Mouse (Mus musculus) midbrain, embryonic 13.5 days (tissue): ENCODE data around the gene Rhot2. TPM values are rescaled to one million over a fixed set of nuclear protein-coding genes. Genes with fewer than 3 reads are reported as not detected.
"Not testable (repeated sequence)": the region's sequence is repeated elsewhere in the genome, so short reads cannot be mapped to it uniquely, and the experiment has no call there.

ENCODE experiments used
- ATAC-seq: fragments of 200-750 bp; cut with Nextera tagmentation; 2 replicates; pipeline ENCODE4 v1.8.0; 2017; ENCODE audit warnings: mild to moderate bottlenecking, moderate TSS enrichment, moderate library complexity
- H3K27ac ChIP-seq: fragments of 300-500 bp; sonication (generic); 2 replicates; pipeline ENCODE4 v1.5.1; 2015; ENCODE audit warnings: inconsistent platforms, mild to moderate bottlenecking, moderate library complexity
- H3K27me3 ChIP-seq: fragments of 300-500 bp; sonication (generic); 2 replicates; pipeline ENCODE4 v1.6.1; 2015; ENCODE audit warnings: mild to moderate bottlenecking, inconsistent platforms
- H3K36me3 ChIP-seq: fragments of 300-500 bp; sonication (generic); 2 replicates; pipeline ENCODE4 v1.6.1; 2015; ENCODE audit warnings: mild to moderate bottlenecking, inconsistent platforms
- H3K4me1 ChIP-seq: fragments of 300-500 bp; sonication (generic); replicated peaks from 2 replicates; pipeline ENCODE4 v1.6.1; 2015; ENCODE audit warnings: inconsistent platforms
- H3K4me2 ChIP-seq: fragments of 300-500 bp; sonication (generic); replicated peaks from 2 replicates; pipeline ENCODE4 v1.6.1; 2015; ENCODE audit warnings: moderate library complexity, mild to moderate bottlenecking, inconsistent platforms
- H3K4me3 ChIP-seq: fragments of 300-500 bp; sonication (generic); replicated peaks from 2 replicates; pipeline ENCODE4 v1.5.1; 2015; ENCODE audit warnings: mild to moderate bottlenecking, inconsistent platforms
- H3K9ac ChIP-seq: fragments of 300-500 bp; sonication (generic); replicated peaks from 2 replicates; pipeline ENCODE4 v1.6.1; 2015; ENCODE audit warnings: mild to moderate bottlenecking, inconsistent platforms
- H3K9me3 ChIP-seq: fragments of 300-500 bp; sonication (generic); 2 replicates; pipeline ENCODE4 v1.6.1; 2016; ENCODE audit warnings: mild to moderate bottlenecking, inconsistent platforms
- WGBS: fragments of 180-500 bp; shearing (Covaris S2); methylation state at CpG from one replicate; pipeline ENCODE4 v1.1.7; 2015; 5-methylcytosine and 5-hydroxymethylcytosine counted together
- polyA plus RNA-seq: library from polyadenylated mRNA; unstranded; fragments of >200 nt; fragmentation: Nextera tagmentation; extraction: Ambion mirVana; gene quantifications from 2 replicates; pipeline ENCODE4 v1.2.1, GENCODE M21; 2015

The Rhot2 gene
- polyA plus RNA-seq, 1 experiment from 2014 or later: 16.4 TPM

GRCm38 (mm10) chr17:25873405-25874147 is 28.9 kb upstream of the Rhot2 start:
- H3K9ac ChIP-seq: peak overlapping the region; percentile 69; the same call in 1 of the 2 replicates
- H3K9me3 ChIP-seq: no peaks in the 10 kb centered on the region
- peaks cover 11% of the 10 kb centered on the region for H3K36me3 ChIP-seq
- H3K4me3 ChIP-seq: peak overlapping the region; percentile 80
- H3K4me2 ChIP-seq: peak overlapping the region; percentile 95
- 79% methylated on average over 11 of the region's 11 CpGs for WGBS
- no peaks in the 10 kb centered on the region for H3K27me3 ChIP-seq
- ATAC-seq: no peak
- peaks cover 31% of the 10 kb centered on the region for H3K4me1 ChIP-seq
- H3K27ac ChIP-seq: no peak overlapping the region

- Histone ChIP-seq H3K9ac (no peak overlapping the region), H3K36me3 (peaks cover 2% of the 10 kb centered on the region), H3K4me1 (peaks cover 38% of the 10 kb centered on the region), H3K27me3 (peaks cover 3% of the 10 kb centered on the region; the same call in 1 of the 2 replicates), H3K9me3 (no peaks in the 10 kb centered on the region), H3K4me2 (no peak overlapping the region), H3K27ac (no peak overlapping the region), H3K4me3 (no peak overlapping the region)
- WGBS: 82% methylated on average over 3 of the region's 3 CpGs
- ATAC-seq: no peak
Measured at GRCm38 (mm10) chr17:25872676-25873075, 28.0 kb upstream of the Rhot2 start.

- not testable (repeated sequence) for H3K9me3 ChIP-seq, H3K4me3 ChIP-seq, H3K9ac ChIP-seq, H3K4me2 ChIP-seq, ATAC-seq, H3K27me3 ChIP-seq, H3K27ac ChIP-seq, H3K36me3 ChIP-seq
- peaks cover 36% of the 10 kb centered on the region for H3K4me1 ChIP-seq
Measured at GRCm38 (mm10) chr17:25871566-25871965, 26.9 kb upstream of the Rhot2 start.

GRCm38 (mm10) chr17:25869954-25870353 is 25.3 kb upstream of the Rhot2 start:
- Histone ChIP-seq H3K4me3 (no peak overlapping the region), H3K27me3 (peaks cover 9% of the 10 kb centered on the region; the same call in 1 of the 2 replicates), H3K9ac (no peak overlapping the region), H3K4me1 (peaks cover 27% of the 10 kb centered on the region), H3K9me3 (no peaks in the 10 kb centered on the region), H3K4me2 (no peak overlapping the region), H3K27ac (no peak overlapping the region), H3K36me3 (no peaks in the 10 kb centered on the region)
- WGBS: 90% methylated on average over 2 of the region's 2 CpGs
- ATAC-seq: no peak

GRCm38 (mm10) chr17:25869498-25869897 is 24.8 kb upstream of the Rhot2 start:
- peaks cover 9% of the 10 kb centered on the region; the same call in 1 of the 2 replicates for H3K27me3 ChIP-seq
- H3K4me3 ChIP-seq: no peak overlapping the region
- ATAC-seq: no peak
- H3K36me3 ChIP-seq: no peaks in the 10 kb centered on the region
- H3K9ac ChIP-seq: no peak overlapping the region
- no peak overlapping the region for H3K27ac ChIP-seq
- WGBS: 83% methylated on average over 8 of the region's 8 CpGs
- no peaks in the 10 kb centered on the region for H3K9me3 ChIP-seq
- peaks cover 26% of the 10 kb centered on the region for H3K4me1 ChIP-seq
- no peak overlapping the region for H3K4me2 ChIP-seq

- peak within 1 kb of the TSS; percentile 82 for H3K9ac ChIP-seq
- no peaks in the 10 kb centered on the region for H3K36me3 ChIP-seq
- H3K27me3 ChIP-seq: peaks cover 9% of the 10 kb centered on the region; the same call in 1 of the 2 replicates
- H3K27ac ChIP-seq: peak within 1 kb of the TSS; percentile 45
- H3K4me1 ChIP-seq: peaks cover 18% of the 10 kb centered on the region
- H3K4me2 ChIP-seq: peak within 1 kb of the TSS; percentile 92
- no peaks in the 10 kb centered on the region for H3K9me3 ChIP-seq
- WGBS: 1% methylated on average over 22 of the region's 24 CpGs
- H3K4me3 ChIP-seq: peak within 1 kb of the TSS; percentile 87
- peak; percentile 90 for ATAC-seq
Measured at GRCm38 (mm10) chr17:25868601-25869191, 24.0 kb upstream of the Rhot2 start, which contains the start of gene Mcrip2. TSS of gene Mcrip2 (minus strand) at chr17:25868764.

GRCm38 (mm10) chr17:25867836-25868600 is 23.4 kb upstream of the Rhot2 start:
- no peaks in the 10 kb centered on the region for H3K9me3 ChIP-seq
- H3K36me3 ChIP-seq: no peaks in the 10 kb centered on the region
- peak; percentile 5 for ATAC-seq
- H3K27ac ChIP-seq: peak overlapping the region; percentile 45
- WGBS: 1% methylated on average over 38 of the region's 42 CpGs
- H3K9ac ChIP-seq: peak overlapping the region; percentile 82
- H3K4me1 ChIP-seq: peaks cover 17% of the 10 kb centered on the region
- H3K4me3 ChIP-seq: peak overlapping the region; percentile 87
- peak overlapping the region; percentile 92 for H3K4me2 ChIP-seq
- peaks cover 9% of the 10 kb centered on the region; the same call in 1 of the 2 replicates for H3K27me3 ChIP-seq

- 16% methylated on average over 7 of the region's 7 CpGs for WGBS
- H3K4me3 ChIP-seq: peak overlapping the region; percentile 87
- no peak overlapping the region for H3K27ac ChIP-seq
- peak overlapping the region; percentile 92 for H3K4me2 ChIP-seq
- peaks cover 9% of the 10 kb centered on the region; the same call in 1 of the 2 replicates for H3K27me3 ChIP-seq
- no peak for ATAC-seq
- H3K9ac ChIP-seq: peak overlapping the region; percentile 82; the same call in 1 of the 2 replicates
- no peaks in the 10 kb centered on the region for H3K36me3 ChIP-seq
- H3K4me1 ChIP-seq: peaks cover 17% of the 10 kb centered on the region
- no peaks in the 10 kb centered on the region for H3K9me3 ChIP-seq
Measured at GRCm38 (mm10) chr17:25867509-25867835, 22.8 kb upstream of the Rhot2 start.

GRCm38 (mm10) chr17:25866172-25866571 is 21.5 kb upstream of the Rhot2 start:
- Histone ChIP-seq H3K4me1 (peaks cover 24% of the 10 kb centered on the region), H3K4me3 (no peak overlapping the region), H3K9me3 (no peaks in the 10 kb centered on the region), H3K9ac (no peak overlapping the region), H3K27me3 (peaks cover 9% of the 10 kb centered on the region; the same call in 1 of the 2 replicates), H3K36me3 (no peaks in the 10 kb centered on the region), H3K27ac (no peak overlapping the region), H3K4me2 (no peak overlapping the region)
- 89% methylated on average over 3 of the region's 3 CpGs for WGBS
- no peak for ATAC-seq

GRCm38 (mm10) chr17:25865288-25865687 is 20.6 kb upstream of the Rhot2 start:
- Histone ChIP-seq H3K4me3 (no peak overlapping the region), H3K4me2 (no peak overlapping the region), H3K9ac (no peak overlapping the region), H3K9me3 (no peaks in the 10 kb centered on the region), H3K36me3 (no peaks in the 10 kb centered on the region), H3K27ac (no peak overlapping the region), H3K4me1 (peaks cover 33% of the 10 kb centered on the region), H3K27me3 (peaks cover 9% of the 10 kb centered on the region; the same call in 1 of the 2 replicates)
- ATAC-seq: no peak
- 90% methylated on average over 11 of the region's 11 CpGs for WGBS

GRCm38 (mm10) chr17:25864311-25864710 is 19.7 kb upstream of the Rhot2 start:
- no peak overlapping the region for H3K4me3 ChIP-seq
- ATAC-seq: no peak
- H3K36me3 ChIP-seq: no peaks in the 10 kb centered on the region
- H3K9me3 ChIP-seq: no peaks in the 10 kb centered on the region
- 91% methylated on average over 14 of the region's 14 CpGs for WGBS
- H3K27ac ChIP-seq: no peak overlapping the region
- peaks cover 40% of the 10 kb centered on the region for H3K4me1 ChIP-seq
- peaks cover 9% of the 10 kb centered on the region; the same call in 1 of the 2 replicates for H3K27me3 ChIP-seq
- no peak overlapping the region for H3K4me2 ChIP-seq
- no peak overlapping the region for H3K9ac ChIP-seq

- no peaks in the 10 kb centered on the region for H3K9me3 ChIP-seq
- no peak for ATAC-seq
- peaks cover 9% of the 10 kb centered on the region; the same call in 1 of the 2 replicates for H3K27me3 ChIP-seq
- peaks cover 35% of the 10 kb centered on the region for H3K4me1 ChIP-seq
- no peaks in the 10 kb centered on the region for H3K36me3 ChIP-seq
- H3K4me2 ChIP-seq: no peak overlapping the region
- no peak overlapping the region for H3K27ac ChIP-seq
- no peak overlapping the region for H3K9ac ChIP-seq
- H3K4me3 ChIP-seq: no peak overlapping the region
- WGBS: 94% methylated on average over 6 of the region's 6 CpGs
Measured at GRCm38 (mm10) chr17:25863681-25864080, 19.0 kb upstream of the Rhot2 start.
